Mouse (Mus musculus) forebrain, embryonic 12.5 days (tissue): ENCODE data around the gene Cyb5rl. TPM values are rescaled to one million over a fixed set of nuclear protein-coding genes. Genes with fewer than 3 reads are reported as not detected.

Source experiments
- polyA plus RNA-seq: library from polyadenylated mRNA; unstranded; fragments of >200 nt; fragmentation: Nextera tagmentation; extraction: Ambion mirVana; gene quantifications from 2 replicates; pipeline ENCODE4 v1.2.1, GENCODE M21; 2016

Gene Cyb5rl
- polyA plus RNA-seq, 1 experiment from 2014 or later, result 6.0 TPM

Other genes with a start within 250 kb of the Cyb5rl start
- gene Ssbp3, start 156.3 kb upstream of the Cyb5rl start, polyA plus RNA-seq, result 198 and 214 TPM in 2 replicates
- gene Mrpl37, start 120 bp upstream of the Cyb5rl start, polyA plus RNA-seq, result 81.5 and 83.2 TPM in 2 replicates
- gene Cdcp2, start 29.9 kb downstream of the Cyb5rl start, polyA plus RNA-seq, result not detected in 2 replicates
- gene Tmem59, start 111.4 kb downstream of the Cyb5rl start, polyA plus RNA-seq, result 289 and 296 TPM in 2 replicates
- 22.1 and 26.5 TPM in 2 replicates for gene Tceanc2, start 112.1 kb downstream of the Cyb5rl start, polyA plus RNA-seq
- not detected in 2 replicates for gene Ldlrad1, start 142.2 kb downstream of the Cyb5rl start, polyA plus RNA-seq
- 74.3 and 79.9 TPM in 2 replicates for gene Lrrc42, start 186.5 kb downstream of the Cyb5rl start, polyA plus RNA-seq
- gene Hspb11, start 186.6 kb downstream of the Cyb5rl start, polyA plus RNA-seq, result 34.3 and 37.8 TPM in 2 replicates
- gene Dio1, start 240.2 kb downstream of the Cyb5rl start, polyA plus RNA-seq, result not detected in 2 replicates
- gene Yipf1, start 247.4 kb downstream of the Cyb5rl start, polyA plus RNA-seq, result 35.7 and 41.8 TPM in 2 replicates